Mouse (Mus musculus) liver, embryonic 14.5 days (tissue): ENCODE results near the gene Lgals9. TPM values are rescaled to one million over a fixed set of nuclear protein-coding genes. Genes with fewer than 3 reads are reported as not detected.
A peak's percentile ranks its signal among the peaks of the same experiment; 100 is the strongest.

Source experiments
- ATAC-seq: fragments of 200-750 bp; cut with Nextera tagmentation; 2 replicates; pipeline ENCODE4 v1.8.0; 2017; ENCODE audit warnings: moderate number of reproducible peaks, mild to moderate bottlenecking, moderate library complexity; ENCODE audit not compliant: insufficient read depth
- DNase-seq, 3 experiments: peaks; one replicate each; pipeline ENCODE4 v3.0.0-alpha.2; 2012 to 2013; ENCODE audit warnings: low read depth in 3 of 3, low spot score in 3 of 3
- H3K27ac ChIP-seq: fragments of 300-500 bp; sonication (generic); 2 replicates; pipeline ENCODE4 v1.5.1; 2014; ENCODE audit warnings: moderate library complexity, mild to moderate bottlenecking, control low read depth, inconsistent platforms
- H3K27me3 ChIP-seq: fragments of 300-500 bp; sonication (generic); 2 replicates; pipeline ENCODE4 v1.6.1; 2014; ENCODE audit warnings: mild to moderate bottlenecking, low read length, moderate library complexity; ENCODE audit not compliant: control insufficient read depth, insufficient read depth
- H3K36me3 ChIP-seq: fragments of 300-500 bp; sonication (generic); replicated peaks from 2 replicates; pipeline ENCODE4 v1.6.1; 2014; ENCODE audit warnings: low read depth; ENCODE audit not compliant: control insufficient read depth, insufficient read depth
- H3K4me1 ChIP-seq, 2 experiments: fragments of 200-500 bp in 1 of 2; fragments of 300-500 bp in 1 of 2; sonication (generic) in 1 of 2; replicated peaks; 2 replicates each; pipeline ENCODE4 v1.6.1; 2012 to 2014; ENCODE audit warnings: antibody characterized with exemption in 1 of 2, inconsistent platforms in 1 of 2, low read length in 1 of 2; ENCODE audit not compliant: control insufficient read depth in 2 of 2, insufficient read depth in 2 of 2
- H3K4me2 ChIP-seq: fragments of 300-500 bp; sonication (generic); 2 replicates; pipeline ENCODE4 v1.6.1; 2014; ENCODE audit warnings: low read depth, mild to moderate bottlenecking, control low read depth, moderate library complexity
- H3K4me3 ChIP-seq, 2 experiments: fragments of 200-500 bp in 1 of 2; fragments of 300-500 bp in 1 of 2; sonication (generic) in 1 of 2; 2 replicates each; pipeline ENCODE4 v1.5.1; 2012 to 2014; ENCODE audit warnings: low read depth in 2 of 2, low read length in 2 of 2, mild to moderate bottlenecking in 2 of 2, control low read depth in 1 of 2, inconsistent platforms in 1 of 2, moderate library complexity in 1 of 2; ENCODE audit not compliant: insufficient read depth in 1 of 2
- H3K9ac ChIP-seq: fragments of 300-500 bp; sonication (generic); replicated peaks from 2 replicates; pipeline ENCODE4 v1.6.1; 2014; ENCODE audit warnings: mild to moderate bottlenecking, control low read depth, moderate library complexity
- H3K9me3 ChIP-seq: fragments of 300-500 bp; sonication (generic); 2 replicates; pipeline ENCODE4 v1.6.1; 2016; ENCODE audit warnings: low read length, mixed read lengths; ENCODE audit not compliant: control insufficient read depth
- CTCF ChIP-seq: IDR thresholded peaks from 2 replicates; pipeline ENCODE4 v1.5.1; 2016; ENCODE audit warnings: antibody characterized with exemption, low read depth, control low read depth
- EP300 ChIP-seq: IDR thresholded peaks from 2 replicates; pipeline ENCODE4 v1.6.1; 2016; ENCODE audit warnings: antibody characterized with exemption, low read depth
- WGBS: fragments of 180-500 bp; shearing (Covaris S2); extraction: QIAGEN DNeasy Blood & Tissue Kit; methylation state at CpG from one replicate; pipeline ENCODE4 v1.1.7; 2014; ENCODE audit not compliant: insufficient replicate concordance; 5-methylcytosine and 5-hydroxymethylcytosine counted together
- polyA plus RNA-seq, 2 experiments: library from polyadenylated mRNA; depleted of rRNA in 1 of 2; stranded (reverse) in 1 of 2; unstranded in 1 of 2; fragments of >200 nt; fragmentation: Nextera tagmentation in 1 of 2; extraction: Ambion mirVana in 1 of 2; gene quantifications; 2 replicates each; pipeline versions ENCODE4 v1.2.1 to v1.2.3; 2012 to 2014

Lgals9 gene
- polyA plus RNA-seq, 2 experiments, result 58.5 to 93.6 TPM

GRCm38 (mm10) chr11:78934307-78934706 lies 50.4 kb downstream of the Lgals9 start:
- TF ChIP-seq CTCF (no peak), EP300 (no peak)
- H3K4me1 ChIP-seq, result no peaks in the 10 kb centered on the region
- ATAC-seq, result no peak

GRCm38 (mm10) chr11:78929345-78929744 lies 55.4 kb downstream of the Lgals9 start:
- DNase-seq (no peak), ATAC-seq (no peak)
- TF ChIP-seq EP300 (no peak), CTCF (no peak)

More at GRCm38 (mm10) chr11:78934307-78934706, 50.4 kb downstream of the Lgals9 start:
- no peaks in the 10 kb centered on the region for H3K9me3 ChIP-seq
- H3K27me3 ChIP-seq, result no peaks in the 10 kb centered on the region
- no peak for DNase-seq
- H3K36me3 ChIP-seq, result no peaks in the 10 kb centered on the region
- H3K9ac ChIP-seq, result no peak overlapping the region
- no peak overlapping the region for H3K4me2 ChIP-seq
- WGBS, result 62% methylated on average over 7 of the region's 7 CpGs
- H3K27ac ChIP-seq, result no peak overlapping the region
- H3K4me3 ChIP-seq, result no peak overlapping the region

DNA sequence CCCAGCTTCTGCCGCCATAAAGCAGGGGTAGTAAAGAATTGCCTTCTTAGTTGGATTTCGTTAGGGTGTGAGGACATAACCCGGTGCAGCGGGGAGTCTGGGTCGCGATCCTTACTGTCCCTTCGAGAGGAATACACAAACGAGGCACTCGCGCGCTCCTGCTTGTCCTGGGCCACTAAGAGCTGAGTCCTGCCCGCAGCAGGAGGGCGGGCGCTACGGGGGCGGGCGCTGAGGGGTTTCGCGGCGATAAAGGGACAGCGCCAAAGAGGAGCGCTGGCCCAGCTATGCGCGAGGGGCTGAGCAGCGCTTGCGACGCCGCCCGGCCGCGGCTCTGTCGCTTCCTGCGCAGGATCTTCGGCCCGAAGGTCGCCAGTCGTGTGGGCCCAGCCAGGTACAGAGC lies 59.8 kb downstream of the Lgals9 start:
- H3K4me2 ChIP-seq, result peak overlapping the region; percentile 51
- DNase-seq, result no peak
- ATAC-seq, result no peak
- TF ChIP-seq EP300 (no peak), CTCF (no peak)
- H3K9me3 ChIP-seq, result no peaks in the 10 kb centered on the region
- H3K4me1 ChIP-seq, result no peaks in the 10 kb centered on the region
- peak overlapping the region in 1 of 2 experiments; percentile 23; a peak in 1 of 4 replicates for H3K4me3 ChIP-seq
- H3K27ac ChIP-seq, result no peak overlapping the region
- 2% methylated on average over 37 of the region's 37 CpGs for WGBS
- peaks cover 33% of the 10 kb centered on the region for H3K27me3 ChIP-seq
- no peaks in the 10 kb centered on the region for H3K36me3 ChIP-seq
- no peak overlapping the region for H3K9ac ChIP-seq

More at GRCm38 (mm10) chr11:78929345-78929744, 55.4 kb downstream of the Lgals9 start:
- 56% methylated on average over 5 of the region's 5 CpGs for WGBS
- no peaks in the 10 kb centered on the region for H3K36me3 ChIP-seq
- H3K4me2 ChIP-seq, result no peak overlapping the region
- H3K9me3 ChIP-seq, result no peaks in the 10 kb centered on the region
- no peak overlapping the region for H3K9ac ChIP-seq
- H3K27ac ChIP-seq, result no peak overlapping the region
- H3K27me3 ChIP-seq, result peaks cover 20% of the 10 kb centered on the region
- no peak overlapping the region for H3K4me3 ChIP-seq
- H3K4me1 ChIP-seq, result no peaks in the 10 kb centered on the region

- Histone ChIP-seq H3K27me3 (peaks cover 33% of the 10 kb centered on the region), H3K4me1 (no peaks in the 10 kb centered on the region), H3K9ac (no peak overlapping the region), H3K27ac (no peak overlapping the region), H3K9me3 (no peaks in the 10 kb centered on the region), H3K4me3 (no peak overlapping the region), H3K4me2 (no peak overlapping the region), H3K36me3 (no peaks in the 10 kb centered on the region)
- 3% methylated on average over 9 of the region's 9 CpGs for WGBS
- ATAC-seq, result no peak
- TF ChIP-seq CTCF (no peak), EP300 (no peak)
- no peak for DNase-seq
These were observed 60.6 kb downstream of the Lgals9 start for GRCm38 (mm10) chr11:78924111-78924510.

DNA sequence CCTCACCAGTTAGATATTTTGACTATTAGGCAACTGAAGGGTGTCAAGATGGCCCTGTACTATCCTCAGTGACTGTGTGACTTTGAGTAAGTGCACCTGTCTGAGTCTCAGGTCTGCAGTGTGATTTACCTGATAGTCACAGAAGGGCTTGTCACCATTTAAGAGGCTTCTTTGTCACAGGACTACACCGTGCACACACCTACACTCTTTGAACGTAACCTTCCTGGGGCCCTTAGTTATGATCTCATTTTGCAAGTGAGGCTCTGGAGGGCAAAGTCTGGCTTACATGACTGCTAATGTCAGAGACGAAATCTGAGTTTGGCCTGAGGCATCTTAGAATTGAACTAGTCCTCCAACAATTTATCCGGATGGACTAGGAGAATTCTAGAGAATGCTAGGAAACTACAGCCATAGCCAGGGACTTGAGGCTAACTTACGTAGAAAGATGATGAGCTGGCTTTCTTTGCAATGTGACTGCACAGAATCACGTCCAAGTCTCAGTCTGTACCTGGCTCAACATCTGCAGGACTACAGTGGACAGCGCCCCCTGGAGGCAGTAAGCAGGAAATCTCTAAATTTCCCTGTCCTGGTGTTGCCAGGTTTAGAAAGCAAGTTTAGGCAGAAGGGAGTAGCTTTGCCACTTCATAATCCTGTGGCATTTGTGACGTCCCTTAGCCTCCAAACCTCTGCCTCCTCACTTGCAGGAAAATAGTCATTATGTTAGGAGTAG lies 61.9 kb downstream of the Lgals9 start:
- no peaks in the 10 kb centered on the region for H3K36me3 ChIP-seq
- ATAC-seq, result no peak
- H3K4me1 ChIP-seq, result no peaks in the 10 kb centered on the region
- peak; percentile 92 for TF ChIP-seq CTCF
- TF ChIP-seq EP300, result no peak
- 27% methylated on average over 8 of the region's 8 CpGs for WGBS
- no peak overlapping the region for H3K4me3 ChIP-seq
- H3K4me2 ChIP-seq, result no peak overlapping the region
- peaks cover 33% of the 10 kb centered on the region for H3K27me3 ChIP-seq
- no peak overlapping the region for H3K27ac ChIP-seq
- no peaks in the 10 kb centered on the region for H3K9me3 ChIP-seq
- H3K9ac ChIP-seq, result no peak overlapping the region
- peak; percentile 3 to 22 (median 7) for DNase-seq
